Mouse (Mus musculus) liver, embryonic 16.5 days (tissue): ENCODE measurements around the gene 4930447F04Rik. TPM values are rescaled to one million over a fixed set of nuclear protein-coding genes. Genes with fewer than 3 reads are reported as not detected.

Source experiments
- ATAC-seq: fragments of 200-750 bp; cut with Nextera tagmentation; 2 replicates; pipeline ENCODE4 v1.8.0; 2017; ENCODE audit warnings: low read depth, mild to moderate bottlenecking, moderate number of reproducible peaks, moderate library complexity
- H3K27ac ChIP-seq: fragments of 300-500 bp; sonication (generic); 2 replicates; pipeline ENCODE4 v1.5.1; 2014; ENCODE audit warnings: mild to moderate bottlenecking, low read length
- H3K27me3 ChIP-seq: fragments of 300-500 bp; sonication (generic); 2 replicates; pipeline ENCODE4 v1.6.1; 2014; ENCODE audit warnings: low read depth, low read length, mixed read lengths; ENCODE audit not compliant: control insufficient read depth, insufficient read depth
- H3K36me3 ChIP-seq: fragments of 300-500 bp; sonication (generic); 2 replicates; pipeline ENCODE4 v1.6.1; 2014; ENCODE audit warnings: mild to moderate bottlenecking; ENCODE audit not compliant: control insufficient read depth, insufficient read depth
- H3K4me1 ChIP-seq: fragments of 300-500 bp; sonication (generic); 2 replicates; pipeline ENCODE4 v1.6.1; 2014; ENCODE audit warnings: low read depth, low read length, mixed read lengths; ENCODE audit not compliant: control insufficient read depth
- H3K4me2 ChIP-seq: fragments of 300-500 bp; sonication (generic); 2 replicates; pipeline ENCODE4 v1.6.1; 2014; ENCODE audit warnings: low read depth, low read length, mixed read lengths
- H3K4me3 ChIP-seq: fragments of 300-500 bp; sonication (generic); 2 replicates; pipeline ENCODE4 v1.5.1; 2014; ENCODE audit warnings: low read depth, mild to moderate bottlenecking, low read length
- H3K9ac ChIP-seq: fragments of 300-500 bp; sonication (generic); 2 replicates; pipeline ENCODE4 v1.6.1; 2014; ENCODE audit warnings: low read depth, low read length
- H3K9me3 ChIP-seq: fragments of 300-500 bp; sonication (generic); replicated peaks from 2 replicates; pipeline ENCODE4 v1.6.1; 2016; ENCODE audit warnings: low read length; ENCODE audit not compliant: control insufficient read depth
- WGBS: fragments of 180-500 bp; shearing (Covaris S2); extraction: QIAGEN DNeasy Blood & Tissue Kit; methylation state at CpG from one replicate; pipeline ENCODE4 v1.1.7; 2014; ENCODE audit not compliant: insufficient replicate concordance; 5-methylcytosine and 5-hydroxymethylcytosine counted together
- polyA plus RNA-seq: library from polyadenylated mRNA; unstranded; fragments of >200 nt; fragmentation: Nextera tagmentation; extraction: Ambion mirVana; gene quantifications from 2 replicates; pipeline ENCODE4 v1.2.1, GENCODE M21; 2015

4930447F04Rik gene
- not detected in 2 replicates for polyA plus RNA-seq

GRCm38 (mm10) chrX:66304124-66304523 lies at the start of gene 4930447F04Rik:
4930447F04Rik (minus strand) TSS chrX:66304224.
- Histone ChIP-seq H3K9me3 (no peaks in the 10 kb centered on the region), H3K4me3 (no peak within 1 kb of the TSS), H3K27me3 (no peaks in the 10 kb centered on the region), H3K4me1 (no peaks in the 10 kb centered on the region), H3K27ac (no peak within 1 kb of the TSS), H3K36me3 (no peaks in the 10 kb centered on the region), H3K4me2 (no peak within 1 kb of the TSS), H3K9ac (no peak within 1 kb of the TSS)
- 70% methylated on average over 1 of the region's 1 CpGs for WGBS
- ATAC-seq = no peak
